Mouse (Mus musculus): ENCODE results near the gene M1ap.

Gene M1ap

DNA sequence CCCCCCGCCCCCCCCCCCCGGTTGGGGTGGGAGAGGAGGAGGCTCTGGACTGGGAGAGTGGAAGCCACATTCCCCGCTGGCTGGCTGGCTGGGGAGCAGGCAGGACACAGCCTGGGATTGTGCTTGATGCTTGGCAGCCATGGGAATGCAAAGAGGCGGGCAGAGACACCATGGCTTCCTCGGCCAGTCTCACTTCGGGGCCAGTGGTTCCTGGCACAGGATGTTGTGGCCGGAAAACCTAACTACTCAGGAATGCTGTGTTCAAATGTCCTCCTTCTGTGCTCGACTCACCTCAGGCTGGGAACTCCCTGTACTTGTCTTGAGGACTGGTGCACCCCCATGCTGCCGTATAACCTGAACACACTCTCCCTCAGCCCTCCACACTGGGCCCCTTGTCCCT is 81.0 kb downstream of the M1ap start:
- no peak for DNase-seq (ENCODE audit: low read depth, low spot score)
- H3K27me3 ChIP-seq (ENCODE audit: control insufficient read depth, insufficient read depth, low read length, poor library complexity, severe bottlenecking), result no peaks in the 10 kb centered on the region; the same call in 1 of the 2 replicates

DNA sequence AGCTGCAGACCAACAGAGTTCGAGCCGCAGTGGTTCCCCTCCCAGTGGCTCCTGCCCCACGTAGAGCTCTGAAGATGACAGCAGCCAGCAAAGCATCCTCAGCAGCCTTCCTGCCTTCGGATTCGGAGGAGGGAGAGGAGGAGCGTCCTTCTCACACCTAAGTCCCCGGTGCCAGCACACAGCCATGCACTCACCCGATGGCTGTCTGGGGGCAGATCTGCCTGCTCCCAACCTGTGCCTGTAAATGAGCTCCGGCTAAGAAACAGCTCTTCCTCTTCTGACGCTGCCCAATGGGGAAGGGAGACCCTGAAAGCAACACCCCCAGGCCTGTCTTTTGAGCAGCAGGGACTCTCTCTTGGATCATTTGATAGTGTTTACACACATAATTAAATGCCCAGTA is 83.1 kb downstream of the M1ap start:
- DNase-seq (ENCODE audit: low read depth, low spot score), result no peak
- no peaks in the 10 kb centered on the region for H3K27me3 ChIP-seq (ENCODE audit: control insufficient read depth, insufficient read depth, low read length, poor library complexity, severe bottlenecking)
- H3K36me3 ChIP-seq (ENCODE audit: control insufficient read depth, insufficient read depth, low read length, poor library complexity, severe bottlenecking), result peaks cover 8% of the 10 kb centered on the region

More for the DNA sequence above, 81.0 kb downstream of the M1ap start:
- H3K36me3 ChIP-seq (ENCODE audit: control insufficient read depth, insufficient read depth, low read length, poor library complexity, severe bottlenecking), result peaks cover 8% of the 10 kb centered on the region

DNA sequence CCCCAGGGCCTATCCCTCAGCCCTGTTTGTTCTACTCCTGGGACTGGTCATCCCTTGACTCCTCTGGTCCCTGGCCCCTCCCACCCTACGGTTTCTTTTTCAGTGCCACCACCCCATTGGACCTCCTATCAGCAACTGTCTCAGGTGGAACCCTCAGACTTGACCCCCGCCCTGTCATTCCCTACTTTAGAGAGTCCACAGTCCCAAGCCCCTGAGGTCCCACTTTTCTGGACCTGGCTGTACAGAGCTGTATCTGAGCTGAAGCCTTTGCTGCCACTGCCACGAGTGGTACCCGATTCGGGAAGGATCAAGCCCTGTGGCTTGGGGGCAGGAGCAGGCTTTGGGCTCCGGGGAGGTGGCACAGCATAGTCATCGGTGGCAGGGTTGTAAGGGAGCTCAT is 84.4 kb downstream of the M1ap start:
- no peak for DNase-seq (ENCODE audit: low read depth, low spot score)
- no peaks in the 10 kb centered on the region for H3K27me3 ChIP-seq (ENCODE audit: control insufficient read depth, insufficient read depth, low read length, poor library complexity, severe bottlenecking)
- peaks cover 8% of the 10 kb centered on the region for H3K36me3 ChIP-seq (ENCODE audit: control insufficient read depth, insufficient read depth, low read length, poor library complexity, severe bottlenecking)

DNA sequence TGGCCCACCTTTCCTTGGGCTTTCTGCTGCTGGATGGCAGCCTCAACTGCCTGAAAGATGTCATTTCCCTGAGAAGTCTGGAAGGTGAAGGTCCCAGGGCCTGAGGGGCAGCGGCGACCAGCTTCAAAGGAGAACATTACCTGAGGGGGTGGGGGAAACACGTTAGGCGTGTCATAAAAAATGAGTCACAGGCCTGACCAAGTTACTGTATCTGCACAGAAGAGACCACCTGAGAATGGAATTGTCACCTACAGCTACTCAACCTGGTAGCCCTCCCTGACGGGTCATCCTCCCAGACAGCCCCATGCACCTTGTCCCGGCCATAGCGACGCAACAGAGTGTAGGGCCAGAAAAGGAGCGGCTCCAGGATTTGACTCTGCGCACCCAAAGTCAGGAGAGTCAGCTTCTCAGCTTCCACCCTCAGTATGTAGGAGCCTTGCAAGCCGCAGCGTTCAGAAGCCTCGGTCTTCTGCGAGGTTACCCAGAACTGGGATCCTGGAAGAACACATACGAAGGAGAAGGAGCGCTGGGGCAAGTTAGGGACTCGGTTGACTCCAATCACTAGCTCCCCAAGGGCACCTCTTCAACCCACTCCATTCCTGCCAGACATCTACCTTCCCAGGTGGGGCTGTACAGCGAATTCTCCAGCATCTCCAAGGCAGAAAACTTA is 85.4 kb downstream of the M1ap start:
- no peak for DNase-seq (ENCODE audit: low read depth, low spot score)
- Histone ChIP-seq H3K27me3 (ENCODE audit: control insufficient read depth, insufficient read depth, low read length, poor library complexity, severe bottlenecking) (no peaks in the 10 kb centered on the region), H3K36me3 (ENCODE audit: control insufficient read depth, insufficient read depth, low read length, poor library complexity, severe bottlenecking) (peaks cover 8% of the 10 kb centered on the region)

DNA sequence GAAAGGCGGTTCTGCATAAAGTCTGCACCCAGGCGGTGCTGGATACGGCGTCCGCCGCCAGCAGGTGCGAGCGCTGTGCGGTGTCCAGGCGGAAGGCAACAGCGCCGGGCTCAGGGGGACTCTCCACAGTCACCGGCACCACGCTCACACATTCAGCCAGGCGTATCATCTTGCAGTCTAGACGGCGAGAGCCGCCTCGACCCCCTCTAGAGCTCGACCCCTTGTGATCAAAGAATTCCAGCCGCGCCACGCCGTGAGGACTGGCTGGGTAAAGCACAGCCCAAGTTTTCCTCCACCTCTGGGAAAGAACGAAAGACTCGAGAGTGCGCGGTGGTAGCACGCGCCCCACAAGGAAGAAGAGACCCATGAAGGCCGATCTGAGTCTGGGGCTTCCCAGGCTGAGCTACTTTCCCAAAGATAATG is 86.1 kb downstream of the M1ap start:
- peak; percentile 66 for DNase-seq (ENCODE audit: low read depth, low spot score)
- H3K27me3 ChIP-seq (ENCODE audit: control insufficient read depth, insufficient read depth, low read length, poor library complexity, severe bottlenecking), result no peaks in the 10 kb centered on the region
- peaks cover 8% of the 10 kb centered on the region for H3K36me3 ChIP-seq (ENCODE audit: control insufficient read depth, insufficient read depth, low read length, poor library complexity, severe bottlenecking)

DNA sequence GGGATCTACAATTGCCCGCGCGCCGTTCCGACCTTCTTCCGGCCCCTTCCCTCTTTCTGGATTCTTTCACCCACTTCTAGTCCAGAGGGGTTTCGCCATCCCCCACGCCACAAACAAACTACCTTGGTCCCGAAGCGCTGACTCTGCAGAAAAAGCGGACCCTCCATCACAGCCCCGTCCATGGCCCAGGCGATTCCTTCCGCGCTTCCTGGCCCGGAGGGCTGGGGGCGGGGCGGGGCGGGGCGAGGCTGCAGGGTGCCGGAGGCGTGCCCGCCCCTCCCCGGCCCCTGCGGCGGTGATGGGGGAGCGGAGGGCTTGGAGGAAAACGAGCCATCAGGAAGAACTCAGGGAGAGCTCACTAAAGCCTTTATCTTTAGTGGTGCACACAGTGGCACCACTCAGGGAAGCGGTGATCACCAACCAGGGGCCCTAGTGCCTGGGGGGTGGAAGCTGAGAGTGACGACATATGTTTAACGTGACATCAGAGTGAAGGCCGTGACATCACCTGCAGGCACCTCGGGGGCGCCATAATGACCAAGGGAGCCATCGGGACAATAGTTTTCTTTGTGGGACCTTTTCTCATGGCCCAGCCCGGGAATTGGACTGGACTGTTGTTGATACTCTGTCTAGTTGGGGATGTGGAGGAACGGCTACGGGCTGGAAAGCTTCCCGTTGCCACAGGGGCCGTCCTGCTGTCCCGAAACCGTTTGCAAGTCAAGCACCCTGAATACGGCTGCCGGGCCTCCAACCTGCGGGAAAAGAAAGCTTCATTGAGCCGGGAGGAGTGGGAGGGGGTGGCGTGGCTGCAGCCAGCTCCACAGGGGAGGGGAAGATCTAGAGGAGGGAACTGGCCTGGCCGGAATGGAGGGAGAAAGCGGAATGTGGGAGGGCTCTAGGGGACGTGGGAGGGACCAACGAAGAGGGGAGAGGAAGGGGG is 86.8 kb downstream of the M1ap start, which contains the start of the genes Dok1 and Loxl3:
TSS of gene Dok1 (minus strand) at position 223 of the 937 bp plus-strand sequence.
TSS of gene Loxl3 (plus strand) at position 925 of the 937 bp plus-strand sequence.
- Histone ChIP-seq H3K36me3 (ENCODE audit: control insufficient read depth, insufficient read depth, low read length, poor library complexity, severe bottlenecking) (peaks cover 8% of the 10 kb centered on the region), H3K27me3 (ENCODE audit: control insufficient read depth, insufficient read depth, low read length, poor library complexity, severe bottlenecking) (no peaks in the 10 kb centered on the region)
- DNase-seq (ENCODE audit: low read depth, low spot score), result peak; percentile 78

DNA sequence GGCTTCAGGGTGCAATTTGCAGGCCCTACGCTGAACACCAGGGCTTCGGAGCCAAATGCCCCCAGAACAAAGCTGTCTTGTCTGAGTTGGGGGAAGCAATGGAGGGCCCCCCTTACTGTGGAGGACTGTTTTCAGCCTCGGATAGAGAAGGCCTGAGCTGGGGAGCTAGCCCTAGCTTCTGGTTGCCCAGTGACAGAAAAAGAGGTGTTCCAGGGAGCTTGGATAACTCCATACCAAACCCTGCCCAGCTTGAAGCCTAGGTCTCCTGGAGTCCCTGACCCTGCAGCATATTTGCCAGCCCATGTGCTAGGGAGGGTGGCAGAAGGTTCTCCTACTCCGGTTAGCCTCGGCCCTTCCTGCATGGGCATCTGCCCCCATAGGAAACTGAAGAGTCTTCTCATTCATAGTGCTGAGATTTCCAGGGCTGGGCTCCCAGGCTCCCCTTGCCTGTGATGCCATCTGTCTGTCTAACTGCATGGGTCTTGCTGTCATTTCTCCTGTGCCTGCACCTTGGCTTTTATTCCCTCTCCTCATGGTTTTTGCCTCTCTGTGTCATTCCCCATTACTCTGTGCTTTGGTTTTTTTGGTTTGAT is 87.9 kb downstream of the M1ap start:
- Histone ChIP-seq H3K36me3 (ENCODE audit: control insufficient read depth, insufficient read depth, low read length, poor library complexity, severe bottlenecking) (peaks cover 8% of the 10 kb centered on the region), H3K27me3 (ENCODE audit: control insufficient read depth, insufficient read depth, low read length, poor library complexity, severe bottlenecking) (no peaks in the 10 kb centered on the region)
- DNase-seq (ENCODE audit: low read depth, low spot score), result no peak

DNA sequence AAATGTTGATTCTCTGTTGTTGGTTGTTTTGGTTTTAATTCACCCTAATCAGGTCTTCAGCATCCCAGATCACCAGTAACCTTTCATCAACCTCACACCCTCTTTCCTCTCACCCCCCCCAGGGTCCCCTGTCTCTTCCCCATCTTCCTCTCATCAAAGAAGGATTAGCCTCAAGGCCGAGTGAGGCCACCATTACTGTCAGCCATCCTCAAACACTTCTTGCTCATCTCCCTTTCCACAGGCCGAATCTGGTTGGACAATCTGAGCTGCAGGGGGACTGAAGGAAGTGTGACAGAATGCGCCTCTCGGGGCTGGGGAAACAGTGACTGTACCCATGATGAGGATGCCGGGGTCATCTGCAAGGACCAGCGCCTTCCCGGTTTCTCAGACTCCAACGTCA is 90.5 kb downstream of the M1ap start:
- H3K36me3 ChIP-seq (ENCODE audit: control insufficient read depth, insufficient read depth, low read length, poor library complexity, severe bottlenecking), result no peaks in the 10 kb centered on the region
- no peak for DNase-seq (ENCODE audit: low read depth, low spot score)
- no peaks in the 10 kb centered on the region for H3K27me3 ChIP-seq (ENCODE audit: control insufficient read depth, insufficient read depth, low read length, poor library complexity, severe bottlenecking)

DNA sequence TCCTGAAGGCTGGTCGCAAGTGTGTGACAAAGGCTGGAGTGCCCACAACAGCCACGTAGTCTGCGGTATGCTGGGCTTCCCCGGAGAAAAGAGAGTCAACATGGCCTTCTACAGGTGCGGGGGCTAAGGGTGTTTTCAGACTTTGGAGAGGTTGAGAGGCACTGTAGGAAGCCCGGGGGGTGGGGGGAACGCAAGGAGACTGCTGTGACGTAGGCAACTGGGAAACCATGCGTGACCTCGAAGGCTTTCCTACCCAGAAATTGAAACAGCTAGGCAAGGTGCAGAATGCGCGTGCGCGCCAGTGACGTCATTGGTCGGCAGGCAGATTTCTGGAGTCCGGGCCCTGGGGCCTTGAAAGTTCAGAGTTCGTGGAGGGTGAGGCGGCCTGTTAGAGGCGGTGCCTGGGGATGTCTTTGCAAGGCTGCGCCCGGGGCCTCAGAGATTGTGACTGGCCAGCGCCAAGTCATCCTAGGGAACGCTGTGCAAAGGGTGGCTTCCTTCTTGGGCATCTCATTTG is 91.9 kb downstream of the M1ap start:
- peak; percentile 97 for DNase-seq (ENCODE audit: low read depth, low spot score)
- Histone ChIP-seq H3K27me3 (ENCODE audit: control insufficient read depth, insufficient read depth, low read length, poor library complexity, severe bottlenecking) (no peaks in the 10 kb centered on the region), H3K36me3 (ENCODE audit: control insufficient read depth, insufficient read depth, low read length, poor library complexity, severe bottlenecking) (no peaks in the 10 kb centered on the region)

DNA sequence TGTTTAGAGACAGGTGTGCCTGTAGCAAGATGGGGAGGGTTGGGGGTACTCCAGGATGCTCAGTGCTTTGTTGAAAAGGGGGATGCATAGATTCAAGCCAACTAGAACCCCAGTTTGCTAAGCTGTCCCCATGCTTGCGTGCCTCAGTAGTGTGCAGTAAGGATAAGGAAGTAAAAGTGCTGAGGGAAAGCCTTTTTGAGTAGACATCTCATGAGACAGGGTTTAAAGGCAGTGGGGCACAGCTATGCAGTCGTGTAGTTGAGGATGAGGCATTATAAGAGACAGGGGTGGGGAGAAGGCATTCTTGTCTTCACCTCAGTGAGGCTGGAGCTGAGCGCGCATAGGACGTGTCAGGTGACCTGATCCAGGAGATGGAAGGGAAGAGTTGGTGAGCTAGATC is 93.9 kb downstream of the M1ap start:
- Histone ChIP-seq H3K27me3 (ENCODE audit: control insufficient read depth, insufficient read depth, low read length, poor library complexity, severe bottlenecking) (no peaks in the 10 kb centered on the region), H3K36me3 (ENCODE audit: control insufficient read depth, insufficient read depth, low read length, poor library complexity, severe bottlenecking) (no peaks in the 10 kb centered on the region)
- no peak for DNase-seq (ENCODE audit: low read depth, low spot score)

DNA sequence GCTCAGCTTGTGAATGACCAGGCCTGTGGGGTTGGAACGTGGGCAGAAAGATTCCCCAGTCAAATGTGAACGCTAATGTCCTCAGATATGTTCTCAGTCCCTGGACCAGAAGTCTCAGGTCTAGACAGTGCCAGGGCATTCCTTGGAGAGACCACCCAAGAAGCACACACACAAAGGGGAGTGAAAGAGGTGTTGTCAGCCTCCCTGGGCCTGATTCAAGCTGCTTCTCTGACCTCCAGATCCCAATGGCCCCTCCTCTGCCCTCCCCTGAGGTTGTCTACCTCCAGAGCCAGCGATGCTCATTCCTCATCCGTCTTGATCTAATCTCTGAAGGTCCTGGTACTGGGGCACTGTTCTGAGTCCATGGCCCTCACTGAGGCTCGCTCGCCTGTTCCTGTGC is 96.9 kb downstream of the M1ap start:
- no peaks in the 10 kb centered on the region for H3K27me3 ChIP-seq (ENCODE audit: control insufficient read depth, insufficient read depth, low read length, poor library complexity, severe bottlenecking)
- no peaks in the 10 kb centered on the region for H3K36me3 ChIP-seq (ENCODE audit: control insufficient read depth, insufficient read depth, low read length, poor library complexity, severe bottlenecking)
- no peak for DNase-seq (ENCODE audit: low read depth, low spot score)

DNA sequence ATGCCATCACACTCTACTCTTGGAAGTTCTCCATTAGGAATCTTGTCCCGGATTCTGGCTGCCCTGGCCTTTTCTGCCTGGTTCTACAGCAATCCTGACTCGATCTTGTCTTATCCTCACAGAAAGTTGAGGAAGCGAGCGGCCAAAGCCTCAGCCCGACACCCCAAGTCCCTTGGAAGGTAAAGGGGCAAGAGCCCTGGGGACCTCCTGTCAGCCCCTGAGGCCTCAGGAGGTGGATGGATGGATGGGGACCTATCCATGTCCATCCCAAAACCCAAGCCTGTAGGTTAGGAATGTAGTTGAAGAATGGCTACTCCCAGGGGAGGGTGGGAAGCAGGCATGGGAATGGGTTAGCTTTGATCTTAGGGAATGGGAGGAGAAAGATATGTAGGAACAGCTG is 97.3 kb downstream of the M1ap start:
- no peaks in the 10 kb centered on the region for H3K36me3 ChIP-seq (ENCODE audit: control insufficient read depth, insufficient read depth, low read length, poor library complexity, severe bottlenecking)
- no peak for DNase-seq (ENCODE audit: low read depth, low spot score)
- no peaks in the 10 kb centered on the region for H3K27me3 ChIP-seq (ENCODE audit: control insufficient read depth, insufficient read depth, low read length, poor library complexity, severe bottlenecking)

DNA sequence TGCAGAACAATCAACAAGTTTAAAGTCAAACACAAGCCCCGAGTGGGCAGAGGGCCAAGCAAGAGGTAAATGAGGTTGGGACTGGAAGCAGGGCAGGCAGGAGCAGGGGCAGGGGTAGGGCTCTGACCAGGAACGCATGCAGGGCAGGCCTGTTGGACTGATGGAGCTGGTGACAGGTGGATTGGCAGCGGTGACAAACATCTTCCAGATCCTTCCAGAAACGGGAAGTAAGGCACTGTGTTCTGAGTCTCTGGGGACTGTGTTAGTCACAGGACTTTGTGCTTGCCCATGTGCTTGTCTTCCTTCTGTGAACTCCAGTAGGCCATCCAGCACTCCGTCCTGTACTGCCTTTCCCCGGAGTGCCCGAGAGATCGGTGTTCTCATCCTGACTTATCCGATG is 98.0 kb downstream of the M1ap start:
- DNase-seq (ENCODE audit: low read depth, low spot score), result peak; percentile 83
- Histone ChIP-seq H3K36me3 (ENCODE audit: control insufficient read depth, insufficient read depth, low read length, poor library complexity, severe bottlenecking) (no peaks in the 10 kb centered on the region), H3K27me3 (ENCODE audit: control insufficient read depth, insufficient read depth, low read length, poor library complexity, severe bottlenecking) (no peaks in the 10 kb centered on the region)

DNA sequence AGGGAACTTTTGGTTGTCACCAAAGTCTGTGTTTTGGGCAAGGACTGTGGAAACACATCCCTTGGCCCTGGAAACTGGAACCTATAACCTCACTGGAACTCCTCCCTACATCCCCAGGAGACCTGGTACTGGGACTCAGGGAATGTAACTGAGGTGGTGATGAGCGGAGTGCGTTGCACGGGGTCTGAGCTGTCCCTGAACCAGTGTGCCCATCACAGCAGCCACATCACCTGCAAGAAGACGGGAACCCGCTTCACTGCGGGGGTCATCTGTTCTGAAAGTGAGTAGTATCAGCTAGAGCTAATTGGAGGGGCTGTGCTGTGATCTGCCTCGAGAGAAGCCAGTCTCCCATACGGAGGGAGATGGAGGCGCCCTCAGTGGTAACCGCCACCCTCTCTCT is 102.7 kb downstream of the M1ap start:
- no peak for DNase-seq (ENCODE audit: low read depth, low spot score)
- no peaks in the 10 kb centered on the region for H3K27me3 ChIP-seq (ENCODE audit: control insufficient read depth, insufficient read depth, low read length, poor library complexity, severe bottlenecking)
- no peaks in the 10 kb centered on the region; the same call in 1 of the 2 replicates for H3K36me3 ChIP-seq (ENCODE audit: control insufficient read depth, insufficient read depth, low read length, poor library complexity, severe bottlenecking)
